Mouse (Mus musculus) small intestine, adult 2 months (tissue): ENCODE results near the gene Ddr2. TPM values are rescaled to one million over a fixed set of nuclear protein-coding genes. Genes with fewer than 3 reads are reported as not detected.

Experiments used
- H3K27ac ChIP-seq: fragments of 200-500 bp; 2 replicates; pipeline ENCODE4 v1.5.1; 2012; ENCODE audit warnings: low read depth, low read length, control low read depth, inconsistent platforms; ENCODE audit not compliant: insufficient read depth
- H3K27me3 ChIP-seq: fragments of 200-500 bp; 2 replicates; pipeline ENCODE4 v1.6.1; 2012; ENCODE audit warnings: mild to moderate bottlenecking, moderate library complexity, low read length, inconsistent platforms; ENCODE audit not compliant: control insufficient read depth, insufficient read depth
- H3K36me3 ChIP-seq: fragments of 200-500 bp; 2 replicates; pipeline ENCODE4 v1.6.1; 2012; ENCODE audit warnings: mild to moderate bottlenecking, low read length, control low read depth, inconsistent platforms; ENCODE audit not compliant: control insufficient read depth, insufficient read depth
- H3K4me1 ChIP-seq: fragments of 200-500 bp; 2 replicates; pipeline ENCODE4 v1.6.1; 2012; ENCODE audit warnings: low read length, inconsistent platforms, mixed read lengths; ENCODE audit not compliant: control insufficient read depth, insufficient read depth, insufficient read length
- H3K4me3 ChIP-seq: fragments of 200-500 bp; 2 replicates; pipeline ENCODE4 v1.5.1; 2012; ENCODE audit warnings: low read depth, mild to moderate bottlenecking, control low read depth, inconsistent platforms, low read length, moderate library complexity
- CTCF ChIP-seq: fragments of 200-500 bp; IDR thresholded peaks from 2 replicates; pipeline ENCODE4 v1.5.1; 2012; ENCODE audit warnings: low read depth, mild to moderate bottlenecking, control low read depth, inconsistent platforms, low read length, moderate library complexity, mixed read lengths; ENCODE audit not compliant: insufficient replicate concordance, insufficient read length; ENCODE audit errors: extremely low read depth
- POLR2A ChIP-seq: fragments of 200-500 bp; IDR thresholded peaks from 2 replicates; pipeline ENCODE4 v1.6.1; 2012; ENCODE audit warnings: low read depth, mild to moderate bottlenecking, control low read depth, inconsistent platforms, low read length, moderate library complexity
- WGBS: fragments of 180-500 bp; shearing (Covaris S2); methylation state at CpG from one replicate; pipeline ENCODE4 v1.1.7; 2018; 5-methylcytosine and 5-hydroxymethylcytosine counted together
- polyA plus RNA-seq: library from polyadenylated mRNA; depleted of rRNA; stranded (reverse); fragments of >200 nt; gene quantifications from 2 replicates; pipeline ENCODE4 v1.2.3, GENCODE M21; 2012

The Ddr2 gene
- polyA plus RNA-seq, 1 experiment, result 4.0 TPM

- Histone ChIP-seq H3K36me3 (no peaks in the 10 kb centered on the region), H3K4me1 (no peaks in the 10 kb centered on the region), H3K4me3 (no peak overlapping the region), H3K27me3 (no peaks in the 10 kb centered on the region), H3K27ac (no peak overlapping the region)
- TF ChIP-seq CTCF (no peak), POLR2A (no peak)
These were observed 66.8 kb downstream of the Ddr2 start for GRCm38 (mm10) chr1:170043753-170044152.

GRCm38 (mm10) chr1:170042996-170043395, 67.6 kb downstream of the Ddr2 start:
- WGBS, result 84% methylated on average over 5 of the region's 5 CpGs

GRCm38 (mm10) chr1:170039402-170039801, 71.2 kb downstream of the Ddr2 start:
- no peak overlapping the region for H3K27ac ChIP-seq
- H3K4me3 ChIP-seq, result no peak overlapping the region
- TF ChIP-seq POLR2A (no peak), CTCF (no peak)
- no peaks in the 10 kb centered on the region for H3K4me1 ChIP-seq
- no peaks in the 10 kb centered on the region for H3K27me3 ChIP-seq
- WGBS, result 73% methylated on average over 4 of the region's 4 CpGs
- H3K36me3 ChIP-seq, result no peaks in the 10 kb centered on the region

More at GRCm38 (mm10) chr1:170042996-170043395, 67.6 kb downstream of the Ddr2 start:
- no peaks in the 10 kb centered on the region for H3K4me1 ChIP-seq
- no peaks in the 10 kb centered on the region for H3K36me3 ChIP-seq
- TF ChIP-seq CTCF (no peak), POLR2A (no peak)
- no peaks in the 10 kb centered on the region for H3K27me3 ChIP-seq
- no peak overlapping the region for H3K27ac ChIP-seq
- H3K4me3 ChIP-seq, result no peak overlapping the region

- H3K4me3 ChIP-seq, result no peak overlapping the region
- TF ChIP-seq CTCF (no peak), POLR2A (no peak)
- H3K36me3 ChIP-seq, result no peaks in the 10 kb centered on the region
- no peak overlapping the region for H3K27ac ChIP-seq
- no peaks in the 10 kb centered on the region for H3K4me1 ChIP-seq
- WGBS, result 67% methylated on average over 3 of the region's 3 CpGs
- no peaks in the 10 kb centered on the region for H3K27me3 ChIP-seq
These were observed 75.0 kb downstream of the Ddr2 start for GRCm38 (mm10) chr1:170035575-170035974.

- 81% methylated on average over 4 of the region's 4 CpGs for WGBS
- Histone ChIP-seq H3K4me3 (no peak overlapping the region), H3K36me3 (no peaks in the 10 kb centered on the region), H3K27me3 (no peaks in the 10 kb centered on the region), H3K27ac (no peak overlapping the region), H3K4me1 (no peaks in the 10 kb centered on the region)
- no peak for TF ChIP-seq CTCF
- TF ChIP-seq POLR2A, result no peak
These were observed 75.6 kb downstream of the Ddr2 start for GRCm38 (mm10) chr1:170034961-170035360.

GRCm38 (mm10) chr1:170031656-170032055, 78.9 kb downstream of the Ddr2 start:
- Histone ChIP-seq H3K27me3 (no peaks in the 10 kb centered on the region), H3K36me3 (no peaks in the 10 kb centered on the region), H3K27ac (no peak overlapping the region), H3K4me3 (no peak overlapping the region), H3K4me1 (no peaks in the 10 kb centered on the region)
- TF ChIP-seq CTCF (no peak), POLR2A (no peak)
- 87% methylated on average over 3 of the region's 3 CpGs for WGBS

GRCm38 (mm10) chr1:170014784-170015183, 95.8 kb downstream of the Ddr2 start:
- TF ChIP-seq CTCF (no peak), POLR2A (no peak)
- Histone ChIP-seq H3K36me3 (no peaks in the 10 kb centered on the region), H3K4me3 (no peak overlapping the region), H3K4me1 (no peaks in the 10 kb centered on the region), H3K27ac (no peak overlapping the region), H3K27me3 (no peaks in the 10 kb centered on the region)
- 88% methylated on average over 3 of the region's 3 CpGs for WGBS

- H3K27me3 ChIP-seq, result no peaks in the 10 kb centered on the region
- TF ChIP-seq CTCF (no peak), POLR2A (no peak)
- H3K36me3 ChIP-seq, result no peaks in the 10 kb centered on the region
- 83% methylated on average over 15 of the region's 15 CpGs for WGBS
- H3K4me1 ChIP-seq, result no peaks in the 10 kb centered on the region
- no peak overlapping the region for H3K27ac ChIP-seq
- H3K4me3 ChIP-seq, result no peak overlapping the region
These were observed 99.7 kb downstream of the Ddr2 start for GRCm38 (mm10) chr1:170010716-170011505.
